Mouse (Mus musculus) MEL (cell line): Measurements from ENCODE around the gene Tecta. TPM values are rescaled to one million over a fixed set of nuclear protein-coding genes. Genes with fewer than 3 reads are reported as not detected.

Source experiments
- DNase-seq: peaks from one replicate; pipeline ENCODE4 v3.0.0; 2011; ENCODE audit warnings: low read depth, low spot score
- H3K27ac ChIP-seq: 2 replicates; pipeline ENCODE4 v1.5.1; 2012; ENCODE audit warnings: low read depth, mild to moderate bottlenecking, control low read depth, low read length, moderate library complexity; ENCODE audit not compliant: control insufficient read depth
- H3K27me3 ChIP-seq, 2 experiments: fragments of 150-350 bp in 1 of 2; sonication (generic) in 1 of 2; 2 replicates each; pipeline ENCODE4 v1.6.1; 2012; ENCODE audit warnings: low read length in 2 of 2, mild to moderate bottlenecking in 2 of 2, improper control_type of control experiment in 1 of 2, moderate library complexity in 1 of 2; ENCODE audit not compliant: insufficient read depth in 2 of 2, control insufficient read depth in 1 of 2
- H3K36me3 ChIP-seq, 2 experiments: 2 replicates each; pipeline ENCODE4 v1.6.1; 2012 to 2014; ENCODE audit warnings: low read length in 2 of 2, improper control_type of control experiment in 1 of 2, inconsistent platforms in 1 of 2, mild to moderate bottlenecking in 1 of 2; ENCODE audit not compliant: insufficient read depth in 2 of 2, control insufficient read depth in 1 of 2
- H3K4me1 ChIP-seq, 2 experiments: fragments of 150-350 bp in 1 of 2; sonication (generic) in 1 of 2; 2 replicates each; pipeline ENCODE4 v1.6.1; 2012; ENCODE audit warnings: low read length in 2 of 2, improper control_type of control experiment in 1 of 2, mild to moderate bottlenecking in 1 of 2; ENCODE audit not compliant: insufficient read depth in 2 of 2, control insufficient read depth in 1 of 2
- H3K4me3 ChIP-seq, 2 experiments: fragments of 150-350 bp in 1 of 2; sonication (generic) in 1 of 2; 2 replicates each; pipeline ENCODE4 v1.5.1; 2012; ENCODE audit warnings: low read depth in 2 of 2, low read length in 2 of 2, mild to moderate bottlenecking in 2 of 2, moderate library complexity in 2 of 2, control low read depth in 1 of 2, improper control_type of control experiment in 1 of 2; ENCODE audit not compliant: control insufficient read depth in 1 of 2, insufficient read depth in 1 of 2
- H3K79me2 ChIP-seq: 2 replicates; pipeline ENCODE4 v1.6.1; 2012; ENCODE audit warnings: mild to moderate bottlenecking, low read length, moderate library complexity; ENCODE audit not compliant: control insufficient read depth, poor library complexity, insufficient read depth
- H3K9ac ChIP-seq: 2 replicates; pipeline ENCODE4 v1.6.1; 2012; ENCODE audit warnings: low read depth, mild to moderate bottlenecking, control low read depth, low read length, moderate library complexity; ENCODE audit not compliant: control insufficient read depth, poor library complexity, severe bottlenecking
- H3K9me3 ChIP-seq: fragments of 150-350 bp; sonication (generic); replicated peaks from 2 replicates; pipeline ENCODE4 v1.6.1; 2012; ENCODE audit warnings: mild to moderate bottlenecking, low read length, improper control_type of control experiment, moderate library complexity; ENCODE audit not compliant: insufficient read depth
- BHLHE40 ChIP-seq: IDR thresholded peaks from 2 replicates; pipeline ENCODE4 v1.6.1; 2012; ENCODE audit warnings: low read depth, mild to moderate bottlenecking, inconsistent platforms, low read length, improper control_type of control experiment, borderline replicate concordance
- CHD1 ChIP-seq: IDR thresholded peaks from 2 replicates; pipeline ENCODE4 v1.6.1; 2012; ENCODE audit warnings: low read depth, mild to moderate bottlenecking, inconsistent platforms, low read length, improper control_type of control experiment
- ELF1 ChIP-seq: IDR thresholded peaks from 2 replicates; pipeline ENCODE4 v1.6.1; 2014; ENCODE audit warnings: low read depth, mild to moderate bottlenecking, inconsistent platforms, low read length, improper control_type of control experiment, moderate library complexity
- ETS1 ChIP-seq: IDR thresholded peaks from 2 replicates; pipeline ENCODE4 v1.6.1; 2012; ENCODE audit warnings: low read depth, mild to moderate bottlenecking, inconsistent platforms, low read length, improper control_type of control experiment, moderate library complexity
- GABPA ChIP-seq: IDR thresholded peaks from 2 replicates; pipeline ENCODE4 v1.6.1; 2012; ENCODE audit warnings: low read depth, mild to moderate bottlenecking, inconsistent platforms, low read length, improper control_type of control experiment, moderate library complexity
- HCFC1 ChIP-seq: IDR thresholded peaks from 2 replicates; pipeline ENCODE4 v1.6.1; 2012; ENCODE audit warnings: low read depth, mild to moderate bottlenecking, inconsistent platforms, low read length, improper control_type of control experiment, moderate library complexity
- KAT2A ChIP-seq: conservative IDR thresholded peaks from 2 replicates; pipeline ENCODE4 v1.6.1; 2012; ENCODE audit warnings: low read depth, low read length, improper control_type of control experiment, inconsistent platforms
- MAZ ChIP-seq: IDR thresholded peaks from 2 replicates; pipeline ENCODE4 v1.6.1; 2012; ENCODE audit warnings: low read depth, mild to moderate bottlenecking, inconsistent platforms, low read length, improper control_type of control experiment
- MXI1 ChIP-seq: IDR thresholded peaks from 2 replicates; pipeline ENCODE4 v1.6.1; 2011; ENCODE audit warnings: mild to moderate bottlenecking, low read depth, low read length, improper control_type of control experiment
- NELFE ChIP-seq: IDR thresholded peaks from 2 replicates; pipeline ENCODE4 v1.6.1; 2011; ENCODE audit warnings: low read depth, low read length, improper control_type of control experiment
- NRF1 ChIP-seq: IDR thresholded peaks from 2 replicates; pipeline ENCODE4 v1.6.1; 2014; ENCODE audit warnings: low read depth, mild to moderate bottlenecking, inconsistent platforms, low read length, improper control_type of control experiment, moderate library complexity; ENCODE audit not compliant: poor library complexity, insufficient read depth, severe bottlenecking
- POLR2AphosphoS5 ChIP-seq: IDR thresholded peaks from 2 replicates; pipeline ENCODE4 v1.6.1; 2012; ENCODE audit warnings: low read depth, borderline replicate concordance, mild to moderate bottlenecking, inconsistent platforms, low read length, moderate library complexity, mixed read lengths
- RAD21 ChIP-seq: IDR thresholded peaks from 2 replicates; pipeline ENCODE4 v1.6.1; 2011; ENCODE audit warnings: mild to moderate bottlenecking, low read depth, low read length, improper control_type of control experiment
- RCOR1 ChIP-seq: IDR thresholded peaks from 2 replicates; pipeline ENCODE4 v1.6.1; 2012; ENCODE audit warnings: low read depth, mild to moderate bottlenecking, inconsistent platforms, low read length, improper control_type of control experiment
- SMC3 ChIP-seq: IDR thresholded peaks from 2 replicates; pipeline ENCODE4 v1.6.1; 2011; ENCODE audit warnings: low read depth, low read length, improper control_type of control experiment
- TAL1 ChIP-seq: IDR thresholded peaks from 2 replicates; pipeline ENCODE4 v1.6.1; 2012; ENCODE audit warnings: mild to moderate bottlenecking, inconsistent platforms, low read length, moderate library complexity, mixed read lengths
- TBP ChIP-seq: IDR thresholded peaks from 2 replicates; pipeline ENCODE4 v1.8.0; 2011; ENCODE audit warnings: low read depth, low read length, improper control_type of control experiment
- ZC3H11A ChIP-seq: IDR thresholded peaks from 2 replicates; pipeline ENCODE4 v1.6.1; 2012; ENCODE audit warnings: low read depth, mild to moderate bottlenecking, inconsistent platforms, low read length, improper control_type of control experiment
- ZMIZ1 ChIP-seq: IDR thresholded peaks from 2 replicates; pipeline ENCODE4 v1.6.1; 2012; ENCODE audit warnings: low read depth, mild to moderate bottlenecking, inconsistent platforms, low read length, improper control_type of control experiment, moderate library complexity
- ZNF384 ChIP-seq: IDR thresholded peaks from 2 replicates; pipeline ENCODE4 v1.6.1; 2012; ENCODE audit warnings: low read depth, mild to moderate bottlenecking, inconsistent platforms, low read length, improper control_type of control experiment
- polyA plus RNA-seq, 2 experiments: library from polyadenylated mRNA; stranded (reverse) in 1 of 2; unstranded in 1 of 2; fragments of >175 nt in 1 of 2; fragments of >200 nt in 1 of 2; gene quantifications; 2 replicates each; pipeline versions ENCODE4 v1.2.1 to v1.2.4; 2012; ENCODE audit warnings: low replicate concordance in 2 of 2, low read depth in 1 of 2; ENCODE audit not compliant: insufficient read length in 2 of 2, insufficient read depth in 1 of 2, missing spikeins in 1 of 2
- total RNA-seq: library from RNA; depleted of rRNA; stranded (reverse); fragments of 300-350 nt; gene quantifications from 2 replicates; pipeline ENCODE4 v1.2.3, GENCODE M21; 2012; rRNA removed

The Tecta gene
- total RNA-seq = not detected in 2 replicates
- not detected for polyA plus RNA-seq

GRCm38 (mm10) chr9:42399829-42400228 lies at the start of gene Tecta:
Gene Tecta (minus strand): TSS chr9:42399929.
- 0 out of 4 replicates have a peak, but pooled peaks cover 0 to 1% of the 10 kb centered on the region in 2 experiments for H3K27me3 ChIP-seq
- no peaks in the 10 kb centered on the region for H3K79me2 ChIP-seq
- DNase-seq = no peak
- no peaks in the 10 kb centered on the region for H3K9me3 ChIP-seq
- no peak within 1 kb of the TSS for H3K27ac ChIP-seq
- TF ChIP-seq MXI1 (no peak), NRF1 (no peak), ETS1 (no peak), ELF1 (no peak), RAD21 (no peak), MAZ (no peak), GABPA (no peak), RCOR1 (no peak), POLR2AphosphoS5 (no peak), HCFC1 (no peak), NELFE (no peak), ZNF384 (no peak), TAL1 (no peak), ZC3H11A (no peak)
- no peak within 1 kb of the TSS for H3K9ac ChIP-seq
- no peaks in the 10 kb centered on the region for H3K4me1 ChIP-seq
- H3K4me3 ChIP-seq = no peak within 1 kb of the TSS
- H3K36me3 ChIP-seq = no peaks in the 10 kb centered on the region

DNA sequence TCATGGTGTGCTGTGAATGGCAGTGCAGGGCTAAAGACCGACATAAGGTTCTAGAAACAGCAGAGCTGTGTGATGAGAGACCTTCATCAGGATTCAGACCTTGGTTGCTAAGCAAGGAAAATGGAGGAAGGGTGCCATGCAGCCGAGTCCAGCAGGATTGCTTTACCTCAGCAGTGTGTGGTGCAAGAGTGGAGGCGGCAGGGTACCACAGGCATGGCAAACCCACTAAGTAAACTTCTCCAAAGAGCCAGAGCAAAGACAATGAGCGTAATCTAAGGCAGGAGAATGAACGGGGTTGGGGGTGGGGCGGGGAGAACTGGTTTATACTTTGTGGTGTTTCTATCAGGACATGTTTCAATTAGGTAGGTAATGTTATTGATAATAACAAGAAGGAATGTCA lies 49.3 kb upstream of the Tecta start:
- TF ChIP-seq BHLHE40 (no peak), TBP (no peak), SMC3 (no peak), TAL1 (no peak), KAT2A (no peak), CHD1 (no peak), NELFE (no peak), ZMIZ1 (no peak), MAZ (no peak)
- DNase-seq = no peak
- Histone ChIP-seq H3K36me3 (peaks cover 0 to 32% of the 10 kb centered on the region in 2 experiments; a peak in 2 of 4 replicates), H3K27me3 (no peaks in the 10 kb centered on the region), H3K9me3 (no peaks in the 10 kb centered on the region), H3K9ac (no peak overlapping the region), H3K27ac (no peak overlapping the region), H3K4me1 (no peaks in the 10 kb centered on the region), H3K79me2 (peaks cover 6% of the 10 kb centered on the region; the same call in 1 of the 2 replicates), H3K4me3 (no peak overlapping the region)
